Mouse (Mus musculus) bone marrow macrophage, adult 2 months (primary cell): ENCODE measurements around the gene Lgi4.

Source experiments
- CTCF ChIP-seq: IDR thresholded peaks from 2 replicates; pipeline ENCODE4 v1.5.1; 2012; ENCODE audit warnings: low read depth, mild to moderate bottlenecking, low read length, moderate library complexity
- POLR2A ChIP-seq: IDR thresholded peaks from 2 replicates; pipeline ENCODE4 v1.6.1; 2012; ENCODE audit warnings: mild to moderate bottlenecking, low read depth, low read length, borderline replicate concordance

- TF ChIP-seq CTCF (no peak), POLR2A (no peak)
Observed at GRCm38 (mm10) chr7:31072326-31072725, 13.2 kb downstream of the Lgi4 start.
